Mouse (Mus musculus): ENCODE measurements around the gene Ctnna2.

Ctnna2 gene

GRCm38 (mm10) chr6:77979241-77979961, at the start of gene Ctnna2:
Gene Ctnna2 (minus strand): TSS chr6:77979699.
- DNase-seq: peak; percentile 93

GRCm38 (mm10) chr6:77980137-77981052, 896 bp upstream of the Ctnna2 start:
- no peak for DNase-seq

GRCm38 (mm10) chr6:77978476-77979240, 841 bp downstream of the Ctnna2 start:
- peak; percentile 81 for DNase-seq

- no peak for DNase-seq
Measured at GRCm38 (mm10) chr6:77970545-77971242, 8.8 kb downstream of the Ctnna2 start.

- DNase-seq: no peak
Measured at GRCm38 (mm10) chr6:77969774-77970173, 9.7 kb downstream of the Ctnna2 start.

- DNase-seq: no peak
Measured at GRCm38 (mm10) chr6:77962011-77962410, 17.5 kb downstream of the Ctnna2 start.

GRCm38 (mm10) chr6:77951276-77951675, 28.2 kb downstream of the Ctnna2 start:
- no peak for DNase-seq

GRCm38 (mm10) chr6:77950690-77951089, 28.8 kb downstream of the Ctnna2 start:
- DNase-seq: no peak

GRCm38 (mm10) chr6:77929375-77929774, 50.1 kb downstream of the Ctnna2 start:
- DNase-seq: peak; percentile 1

- DNase-seq: no peak
Measured at GRCm38 (mm10) chr6:77873150-77873549, 106.3 kb downstream of the Ctnna2 start.

- no peak for DNase-seq
Measured at GRCm38 (mm10) chr6:77869313-77869712, 110.2 kb downstream of the Ctnna2 start.

- DNase-seq: no peak
Measured at GRCm38 (mm10) chr6:77868119-77868518, 111.4 kb downstream of the Ctnna2 start.

- no peak for DNase-seq
Measured at GRCm38 (mm10) chr6:77863379-77863778, 116.1 kb downstream of the Ctnna2 start.

GRCm38 (mm10) chr6:77862781-77863180, 116.7 kb downstream of the Ctnna2 start:
- no peak for DNase-seq

- DNase-seq: no peak
Measured at GRCm38 (mm10) chr6:77849438-77849837, 130.1 kb downstream of the Ctnna2 start.

GRCm38 (mm10) chr6:77848796-77849195, 130.7 kb downstream of the Ctnna2 start:
- no peak for DNase-seq

- DNase-seq: no peak
Measured at GRCm38 (mm10) chr6:77847651-77848050, 131.8 kb downstream of the Ctnna2 start.

GRCm38 (mm10) chr6:77839076-77839475, 140.4 kb downstream of the Ctnna2 start:
- no peak for DNase-seq

GRCm38 (mm10) chr6:77838653-77839052, 140.8 kb downstream of the Ctnna2 start:
- no peak for DNase-seq

GRCm38 (mm10) chr6:77837543-77837942, 142.0 kb downstream of the Ctnna2 start:
- DNase-seq: no peak

- no peak for DNase-seq
Measured at GRCm38 (mm10) chr6:77834680-77835079, 144.8 kb downstream of the Ctnna2 start.

GRCm38 (mm10) chr6:77827526-77827925, 152.0 kb downstream of the Ctnna2 start:
- no peak for DNase-seq

Data from heart, adult 11 months (tissue).